Mouse (Mus musculus) embryonic fibroblast, embryonic 13.5 days (primary cell): ENCODE data around the gene Ndufb7.

ENCODE experiments used
- CTCF ChIP-seq: IDR thresholded peaks from 2 replicates; pipeline ENCODE4 v1.5.1; 2011; ENCODE audit warnings: mild to moderate bottlenecking, control low read depth, low read length, moderate library complexity, borderline replicate concordance; ENCODE audit not compliant: insufficient read depth
- POLR2A ChIP-seq: IDR thresholded peaks from 2 replicates; pipeline ENCODE4 v1.6.1; 2011; ENCODE audit warnings: low read depth, mild to moderate bottlenecking, control low read depth, low read length, moderate library complexity

GRCm38 (mm10) chr8:83574631-83575315 lies 8.3 kb downstream of the Ndufb7 start:
- no peak for TF ChIP-seq POLR2A
- TF ChIP-seq CTCF: no peak
